Mouse (Mus musculus) E14TG2a.4 (cell line): ENCODE measurements around the gene Mien1.

Source experiments
- CTCF ChIP-seq: conservative IDR thresholded peaks from 2 replicates; pipeline ENCODE4 v1.5.1; 2014; ENCODE audit warnings: low read length
- POU5F1 ChIP-seq: IDR thresholded peaks from 2 replicates; pipeline ENCODE4 v1.6.1; 2014; ENCODE audit warnings: low read length, borderline replicate concordance

GRCm38 (mm10) chr11:98438331-98439158 lies at the start of gene Mien1:
- TF ChIP-seq CTCF: peak; percentile 36
- no peak for TF ChIP-seq POU5F1
